Mouse (Mus musculus) macrophage (primary cell): ENCODE measurements around the gene Sema3f. TPM values are rescaled to one million over a fixed set of nuclear protein-coding genes. Genes with fewer than 3 reads are reported as not detected.

Source experiments
- H3K27ac ChIP-seq: fragments of 350-480 bp; formaldehyde crosslinking; 2 replicates; pipeline ENCODE4 v1.9.0; 2021
- H3K36me3 ChIP-seq: fragments of 350-480 bp; formaldehyde crosslinking; 2 replicates; pipeline ENCODE4 v1.9.0; 2021; ENCODE audit errors: inconsistent target
- H3K4me3 ChIP-seq: fragments of 350-480 bp; formaldehyde crosslinking; 2 replicates; pipeline ENCODE4 v1.9.0; 2021; ENCODE audit errors: inconsistent target
- H3K79me2 ChIP-seq: fragments of 350-480 bp; formaldehyde crosslinking; 2 replicates; pipeline ENCODE4 v1.9.0; 2021; ENCODE audit errors: inconsistent target
- WGBS: methylation state at CpG from one replicate; pipeline ENCODE4 v1.1.7; 2026; ENCODE audit warnings: inconsistent platforms; ENCODE audit not compliant: missing documents; 5-methylcytosine and 5-hydroxymethylcytosine counted together
- polyA plus RNA-seq: library from polyadenylated mRNA; stranded (reverse); fragments of 250-400 nt; gene quantifications from 3 replicates; pipeline ENCODE4 v1.2.4, GENCODE M21; 2018; ENCODE audit warnings: inconsistent platforms

The Sema3f gene
- polyA plus RNA-seq, 1 experiment from 2014 or later = not detected

DNA sequence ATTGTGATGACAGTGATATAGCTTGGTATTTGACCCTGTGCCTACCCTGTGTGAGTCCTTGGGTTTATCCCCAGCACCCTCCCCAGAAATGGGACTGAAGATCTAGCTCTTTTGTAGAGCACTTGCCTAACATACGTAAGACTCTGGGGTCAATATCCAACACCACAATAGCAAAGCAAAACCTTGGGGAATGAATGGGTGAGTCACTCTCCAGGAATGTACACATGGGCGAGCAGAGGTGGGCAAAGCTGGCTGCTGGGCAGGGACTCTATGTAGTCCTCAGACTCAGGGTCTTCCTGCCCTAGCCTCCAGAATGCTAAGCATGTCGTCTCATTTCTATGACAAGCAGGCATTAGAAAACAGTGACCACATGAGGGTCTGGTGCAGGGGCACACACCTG is 61.5 kb downstream of the Sema3f start:
- no peaks in the 10 kb centered on the region for H3K36me3 ChIP-seq
- H3K27ac ChIP-seq = no peak overlapping the region
- H3K4me3 ChIP-seq = no peak overlapping the region
- WGBS = 93% methylated on average over 3 of the region's 3 CpGs
- no peaks in the 10 kb centered on the region; the same call in 1 of the 2 replicates for H3K79me2 ChIP-seq

DNA sequence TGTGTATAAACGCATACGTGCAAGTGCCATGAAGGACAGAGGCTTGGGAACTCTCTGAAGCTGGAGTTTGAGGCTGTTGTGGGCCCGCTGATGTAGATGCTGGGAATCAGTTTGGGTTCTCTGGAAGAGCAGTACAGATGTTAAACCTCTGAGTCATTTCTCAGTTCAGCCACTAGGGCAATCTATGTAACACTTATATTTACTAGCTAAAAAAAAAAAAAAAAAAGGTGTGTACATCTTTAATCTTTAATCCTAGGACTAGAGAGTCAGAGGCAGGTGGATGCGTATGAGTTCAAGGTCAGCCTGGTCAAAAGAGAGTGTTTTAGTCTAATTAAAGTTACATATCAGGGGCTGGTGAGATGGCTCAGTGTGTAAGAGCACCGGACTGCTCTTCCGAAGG is 63.3 kb downstream of the Sema3f start:
- 87% methylated on average over 6 of the region's 6 CpGs for WGBS
- Histone ChIP-seq H3K4me3 (no peak overlapping the region), H3K79me2 (no peaks in the 10 kb centered on the region; the same call in 1 of the 2 replicates), H3K36me3 (no peaks in the 10 kb centered on the region), H3K27ac (no peak overlapping the region)

DNA sequence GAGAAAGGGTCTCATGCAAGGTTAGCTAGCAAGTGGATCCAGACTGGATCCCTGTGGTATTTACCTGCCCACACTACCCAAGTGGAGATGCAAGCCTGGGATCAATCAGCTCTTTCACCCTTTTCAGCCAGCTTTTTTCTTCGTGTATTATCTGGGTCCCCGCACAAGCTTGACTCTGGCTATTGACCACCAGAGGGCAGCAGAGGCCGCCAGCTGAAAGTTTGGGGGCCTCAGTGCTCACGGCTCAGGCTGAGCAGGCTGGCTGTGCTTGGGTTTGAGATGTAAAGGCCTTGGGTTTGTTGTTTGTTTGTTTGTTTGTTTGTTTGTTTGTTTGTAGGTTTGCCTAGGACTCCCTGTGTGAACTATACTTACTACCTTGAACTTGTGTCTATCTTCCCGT is 64.7 kb downstream of the Sema3f start:
- no peak overlapping the region for H3K4me3 ChIP-seq
- no peak overlapping the region for H3K27ac ChIP-seq
- 20% methylated on average over 5 of the region's 5 CpGs for WGBS
- H3K79me2 ChIP-seq = no peaks in the 10 kb centered on the region; the same call in 1 of the 2 replicates
- H3K36me3 ChIP-seq = no peaks in the 10 kb centered on the region

DNA sequence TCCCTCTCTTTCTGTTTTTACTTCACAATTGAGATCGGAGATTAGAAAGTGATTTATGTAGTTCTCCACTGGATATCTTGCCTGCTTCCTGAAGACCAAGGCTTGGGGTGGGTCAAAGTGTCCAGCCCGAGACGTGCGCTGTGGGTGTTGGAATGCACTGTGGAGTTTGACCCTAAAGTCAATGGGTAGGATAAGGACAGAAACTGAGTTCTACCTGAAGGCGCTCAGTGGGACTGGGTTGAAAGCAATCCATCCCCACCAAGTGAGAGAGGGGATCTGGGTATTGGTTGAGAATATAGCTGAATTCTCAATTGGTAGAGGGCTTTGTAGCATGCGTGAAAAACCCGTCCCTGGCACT is 65.1 kb downstream of the Sema3f start:
- 37% methylated on average over 7 of the region's 7 CpGs for WGBS
- no peak overlapping the region for H3K4me3 ChIP-seq
- H3K79me2 ChIP-seq = no peaks in the 10 kb centered on the region; the same call in 1 of the 2 replicates
- H3K27ac ChIP-seq = no peak overlapping the region
- H3K36me3 ChIP-seq = no peaks in the 10 kb centered on the region

DNA sequence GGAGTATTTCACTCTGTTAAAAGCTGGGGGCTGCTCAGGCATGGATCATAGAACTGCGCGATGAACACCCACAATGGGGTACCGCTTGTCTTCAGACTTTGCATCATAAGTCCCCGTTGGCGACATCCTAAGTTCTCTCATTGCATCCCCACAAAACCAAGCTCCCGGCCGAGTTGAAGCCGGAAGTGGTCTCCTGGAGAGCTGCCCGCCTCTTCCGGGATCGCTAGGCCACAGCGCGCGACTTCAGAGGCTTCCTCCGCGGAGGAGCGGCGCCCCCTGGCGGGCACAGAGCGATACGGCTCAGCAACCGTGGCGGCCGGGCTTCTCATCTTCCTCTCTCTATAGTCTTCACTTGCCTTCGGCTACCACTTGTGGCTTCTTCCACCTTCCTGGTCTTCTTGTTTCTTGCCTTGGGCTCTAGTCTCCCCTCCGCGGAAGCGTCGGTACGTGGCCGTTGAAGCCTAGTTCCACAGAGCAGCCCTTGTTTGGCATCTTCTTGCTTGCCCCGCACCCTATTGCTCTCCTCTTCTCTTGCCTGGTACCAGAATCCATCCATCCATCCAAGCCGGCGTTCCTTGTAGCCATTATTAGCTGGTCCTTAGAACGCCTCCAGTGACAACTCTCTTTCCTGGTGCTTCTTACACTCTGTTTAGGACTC is 65.7 kb downstream of the Sema3f start:
- H3K79me2 ChIP-seq = no peaks in the 10 kb centered on the region; the same call in 1 of the 2 replicates
- 2% methylated on average over 35 of the region's 35 CpGs for WGBS

DNA sequence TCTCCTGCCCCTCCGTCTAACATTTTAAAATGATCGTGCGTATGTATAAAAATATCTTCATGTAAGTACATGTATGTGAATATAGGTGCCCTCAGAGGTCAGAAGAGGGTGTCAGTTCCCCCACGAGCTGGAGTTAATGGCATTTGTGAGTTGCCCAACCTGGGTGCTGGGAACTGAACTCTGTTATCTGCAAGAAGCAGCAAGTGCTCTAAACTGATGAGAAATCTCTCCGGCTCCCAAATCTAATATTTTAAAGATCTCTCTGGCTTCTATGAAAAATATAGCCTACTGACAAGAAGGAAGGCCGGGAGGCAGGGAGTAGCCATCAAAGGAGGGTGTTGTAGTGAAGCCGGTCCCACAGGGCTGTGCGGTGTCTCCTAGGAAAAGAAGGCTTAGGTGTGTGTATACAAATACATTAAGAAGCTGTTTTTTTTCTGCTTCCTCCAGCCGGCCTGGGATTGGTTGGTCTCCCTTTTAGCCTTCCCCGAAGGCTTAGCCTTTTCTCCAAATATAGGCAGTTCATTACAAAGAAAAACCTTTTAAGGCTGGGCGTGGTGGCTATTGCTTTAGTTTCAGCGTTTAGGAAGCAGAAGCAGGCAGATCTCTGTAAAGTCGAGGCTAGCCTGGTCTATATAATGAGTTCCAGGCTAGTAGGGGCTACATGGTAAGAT is 66.6 kb downstream of the Sema3f start:
- Histone ChIP-seq H3K79me2 (no peaks in the 10 kb centered on the region; the same call in 1 of the 2 replicates), H3K4me3 (0 out of 2 replicates have a peak overlapping the region, but pooled peaks have one; percentile 46), H3K36me3 (no peaks in the 10 kb centered on the region), H3K27ac (no peak overlapping the region)
- WGBS = 93% methylated on average over 13 of the region's 13 CpGs

More for the DNA sequence above, 65.7 kb downstream of the Sema3f start:
- Histone ChIP-seq H3K27ac (peak overlapping the region; percentile 49), H3K4me3 (peak overlapping the region; percentile 46), H3K36me3 (no peaks in the 10 kb centered on the region)

DNA sequence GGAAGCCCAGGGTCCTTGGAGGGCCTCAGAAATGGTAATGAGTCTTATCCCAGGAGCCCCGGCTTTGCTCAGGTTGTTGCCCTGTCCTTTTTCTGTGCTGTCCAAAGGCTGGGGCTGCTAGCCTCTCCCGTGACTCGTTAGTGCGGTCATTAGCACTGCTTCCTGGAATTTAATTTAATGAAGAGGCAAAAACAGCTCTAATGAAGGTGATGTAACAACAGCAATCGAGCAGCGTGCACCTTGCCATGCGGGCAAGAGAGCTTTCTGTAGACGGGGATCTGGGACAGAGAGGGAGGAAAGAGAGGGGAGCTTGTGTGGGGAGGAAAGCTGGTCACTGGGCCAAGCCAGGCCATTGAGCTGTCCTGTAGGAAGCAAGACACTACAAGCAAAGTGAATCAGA is 68.6 kb downstream of the Sema3f start:
- 89% methylated on average over 8 of the region's 8 CpGs for WGBS
- Histone ChIP-seq H3K27ac (peak overlapping the region; percentile 89), H3K79me2 (no peaks in the 10 kb centered on the region; the same call in 1 of the 2 replicates), H3K36me3 (no peaks in the 10 kb centered on the region), H3K4me3 (no peak overlapping the region)

DNA sequence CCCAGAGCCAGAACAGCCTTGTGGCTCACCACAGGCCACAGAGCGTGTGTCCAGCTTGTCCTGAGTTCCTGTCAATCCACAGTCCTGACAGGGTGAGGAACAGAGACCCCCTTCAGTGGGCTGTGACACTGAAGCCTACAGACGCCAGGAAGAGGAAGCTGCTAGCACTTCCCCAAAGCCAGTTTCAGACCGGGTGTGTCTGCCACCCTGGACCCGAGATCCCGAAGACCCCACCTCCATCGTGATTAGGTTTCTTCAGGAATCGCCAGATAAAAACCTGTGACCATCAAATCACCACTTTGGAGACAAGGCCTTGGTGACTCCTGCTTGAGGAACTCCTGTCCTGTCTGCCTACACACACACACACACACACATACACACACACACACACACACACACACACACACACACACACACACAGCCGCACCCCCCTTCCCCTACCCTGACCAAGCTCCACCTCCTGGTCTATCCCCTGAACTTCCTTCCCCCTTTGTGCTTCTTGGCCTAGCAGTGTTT is 70.0 kb downstream of the Sema3f start:
- peak overlapping the region; percentile 89 for H3K27ac ChIP-seq
- H3K36me3 ChIP-seq = no peaks in the 10 kb centered on the region
- no peak overlapping the region for H3K4me3 ChIP-seq
- no peaks in the 10 kb centered on the region; the same call in 1 of the 2 replicates for H3K79me2 ChIP-seq
- 0% methylated on average over 7 of the region's 8 CpGs for WGBS

DNA sequence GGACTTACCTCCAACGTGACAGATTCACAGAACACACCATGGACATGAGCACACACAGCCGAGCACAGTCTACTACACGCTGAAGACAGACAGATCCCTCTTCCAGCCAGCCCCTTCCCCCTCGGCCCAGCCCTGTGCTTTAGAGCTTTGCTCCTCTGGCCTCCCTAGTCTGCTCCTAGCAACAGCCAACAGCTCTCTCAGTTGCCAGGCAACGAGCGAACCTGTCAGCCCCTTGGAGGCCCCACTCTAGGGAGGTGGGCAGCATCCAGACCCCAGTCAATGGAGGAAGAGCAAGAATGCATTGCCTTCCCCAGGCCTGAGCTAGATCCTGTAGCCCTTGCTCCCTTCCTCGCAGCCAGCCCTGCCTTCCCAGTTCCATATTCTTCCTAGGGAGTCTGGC is 73.2 kb downstream of the Sema3f start:
- Histone ChIP-seq H3K27ac (no peak overlapping the region), H3K79me2 (peaks cover 30% of the 10 kb centered on the region), H3K4me3 (no peak overlapping the region), H3K36me3 (no peaks in the 10 kb centered on the region)
- 94% methylated on average over 7 of the region's 7 CpGs for WGBS

DNA sequence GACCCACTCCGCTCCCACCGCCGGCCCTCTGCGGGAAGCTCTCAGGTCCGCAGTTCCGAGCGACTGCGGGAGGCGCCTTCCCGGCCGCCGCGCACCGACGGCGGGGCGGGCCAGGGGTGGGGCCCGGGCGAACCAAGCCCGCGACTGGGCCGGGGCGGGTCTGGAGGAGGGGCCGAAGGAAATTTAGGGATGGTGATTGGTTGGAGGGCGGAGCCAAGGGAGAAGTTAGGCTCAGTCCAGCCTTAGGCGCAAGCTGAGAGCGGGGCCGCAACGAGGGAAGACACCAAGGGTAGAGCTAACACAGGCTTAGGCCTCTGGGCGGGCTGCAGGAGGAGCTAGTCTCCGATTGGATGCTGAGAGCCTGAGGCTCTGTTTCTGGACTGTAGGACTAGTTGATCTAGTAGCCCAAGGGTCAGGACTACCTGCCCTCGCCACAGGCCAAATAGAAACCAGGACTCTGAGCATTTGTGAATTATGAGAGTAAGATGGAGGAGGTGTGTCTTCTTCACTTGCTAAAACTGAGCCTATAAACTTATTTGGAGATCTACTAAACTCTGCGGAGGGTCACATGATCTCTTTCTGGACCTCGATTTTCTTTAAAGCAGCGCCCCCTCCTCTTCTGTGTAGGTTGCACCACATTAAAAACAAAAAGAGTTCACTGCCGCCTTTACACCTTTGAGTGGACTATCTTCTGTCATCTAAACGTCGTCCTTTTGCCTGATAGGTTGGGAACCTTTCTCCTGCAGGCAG is 74.8 kb downstream of the Sema3f start, which contains the start of gene Gnai2:
TSS of gene Gnai2 (minus strand) at position 89 of the 750 bp plus-strand sequence.
- Histone ChIP-seq H3K79me2 (peaks cover 46% of the 10 kb centered on the region), H3K27ac (peak within 1 kb of the TSS; percentile 95), H3K36me3 (no peaks in the 10 kb centered on the region), H3K4me3 (peak within 1 kb of the TSS; percentile 99)
- 8% methylated on average over 14 of the region's 38 CpGs for WGBS

DNA sequence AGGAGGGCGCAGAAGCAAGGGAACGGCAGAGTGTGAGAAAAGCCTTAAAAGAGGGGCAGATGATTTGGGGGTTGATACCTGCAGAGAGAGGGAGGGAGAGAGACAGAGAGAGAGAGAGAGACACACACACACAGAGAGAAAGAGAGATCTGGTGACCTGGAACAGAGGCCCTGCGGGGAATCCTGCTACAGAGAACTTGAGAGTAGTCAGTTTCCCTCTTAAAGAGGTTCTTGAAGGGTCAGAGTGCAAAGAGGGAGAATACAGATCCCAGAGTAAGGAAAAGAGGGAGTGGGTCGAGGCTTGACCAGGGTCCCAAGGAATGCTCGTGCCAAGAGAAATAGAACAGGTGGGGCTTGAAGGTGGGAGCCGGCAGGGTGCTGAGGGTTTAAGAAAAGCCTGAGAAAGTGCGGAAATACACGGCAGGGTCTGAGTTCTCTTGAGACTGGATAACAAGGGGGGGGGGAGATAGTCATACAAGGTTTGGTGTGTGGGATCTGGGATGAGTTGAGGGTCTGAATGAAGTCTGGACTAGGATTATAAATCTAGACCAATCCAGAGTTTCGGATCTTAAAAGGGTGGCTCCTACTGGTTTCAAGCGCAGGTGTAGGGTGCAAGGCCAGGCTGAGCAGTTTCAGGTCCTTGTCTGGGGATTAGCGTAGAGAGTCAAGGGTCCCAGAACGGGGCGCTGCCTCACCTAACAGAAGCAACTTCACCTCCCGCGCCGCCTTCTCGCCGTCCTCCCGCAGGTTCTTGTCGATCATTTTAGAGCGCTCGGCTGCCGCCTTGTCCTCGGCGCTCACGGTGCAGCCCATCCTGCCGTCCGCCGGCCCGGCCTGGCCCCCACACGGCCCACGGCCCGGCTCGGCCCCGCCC is 75.6 kb downstream of the Sema3f start:
- WGBS = under 1% methylated on average over 34 of the region's 35 CpGs
- H3K27ac ChIP-seq = peak overlapping the region; percentile 95
- H3K79me2 ChIP-seq = peaks cover 54% of the 10 kb centered on the region
- peak overlapping the region; percentile 99 for H3K4me3 ChIP-seq
- no peaks in the 10 kb centered on the region for H3K36me3 ChIP-seq

DNA sequence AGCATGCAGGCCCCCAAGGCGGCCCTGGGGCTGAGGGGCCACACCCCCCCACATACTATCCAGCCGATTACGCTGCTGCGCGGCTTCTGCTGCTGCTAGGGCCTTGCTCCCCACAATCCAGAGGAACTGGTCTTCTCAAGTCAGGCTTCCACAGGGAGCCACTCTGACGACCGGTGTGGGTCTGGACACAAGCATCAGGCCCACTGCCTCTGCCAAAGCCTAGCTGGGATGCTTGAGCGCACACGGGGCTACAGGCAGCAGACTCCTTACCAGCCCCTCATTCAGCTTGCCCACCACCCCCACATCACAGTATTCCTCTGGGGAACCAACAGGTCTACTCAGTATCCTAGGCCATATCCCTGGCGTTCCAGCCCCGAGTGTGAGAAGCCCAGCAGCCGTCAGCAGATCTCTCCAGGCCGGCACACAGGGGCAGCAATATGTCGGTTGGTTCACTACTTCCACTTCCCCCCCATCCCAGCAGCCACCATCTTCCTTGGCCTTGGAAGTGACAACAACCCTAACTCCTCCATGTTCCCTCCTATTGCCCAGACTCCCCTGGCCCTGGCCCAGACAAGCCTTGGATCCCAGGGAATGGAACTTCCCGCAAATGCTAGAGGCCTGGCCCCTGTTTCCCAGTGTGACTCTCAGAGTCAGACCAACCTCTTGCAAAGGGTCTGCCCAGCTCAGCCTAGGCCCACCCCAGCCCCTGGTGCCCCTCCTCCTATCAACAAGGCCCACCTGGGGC is 76.4 kb downstream of the Sema3f start:
- H3K27ac ChIP-seq = peak overlapping the region; percentile 95
- H3K36me3 ChIP-seq = no peaks in the 10 kb centered on the region
- peaks cover 62% of the 10 kb centered on the region for H3K79me2 ChIP-seq
- H3K4me3 ChIP-seq = peak overlapping the region; percentile 99
- 2% methylated on average over 15 of the region's 15 CpGs for WGBS

DNA sequence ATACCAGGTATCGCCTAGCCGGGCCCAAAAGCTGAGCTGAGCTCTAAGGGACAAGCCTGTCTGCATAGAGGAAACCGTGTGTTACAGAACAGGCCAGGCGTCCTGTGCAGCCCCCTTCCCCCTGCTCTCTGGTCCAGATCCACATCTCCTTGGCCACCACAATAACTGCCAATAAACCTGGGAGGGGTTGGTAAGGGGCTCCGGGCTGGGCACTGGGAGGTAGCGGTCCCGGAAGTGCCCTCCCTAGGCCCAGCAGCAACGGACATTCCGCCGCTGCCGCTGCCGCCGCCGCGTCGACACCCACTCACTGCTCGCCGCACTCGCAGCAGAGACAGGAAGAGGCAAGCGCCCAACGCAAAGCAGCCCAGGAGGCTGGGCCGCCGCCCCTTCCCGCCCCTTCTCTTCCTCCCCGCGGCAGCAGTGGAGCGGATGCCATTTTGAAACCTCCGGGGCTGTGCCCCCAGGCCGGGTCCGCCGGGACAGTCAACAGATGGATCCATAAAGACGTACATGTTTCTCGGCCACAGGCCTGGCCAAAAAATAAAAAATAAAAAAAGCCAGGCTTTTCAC is 77.1 kb downstream of the Sema3f start:
- under 1% methylated on average over 33 of the region's 33 CpGs for WGBS
- peak overlapping the region; percentile 99 for H3K4me3 ChIP-seq
- H3K36me3 ChIP-seq = no peaks in the 10 kb centered on the region
- H3K27ac ChIP-seq = peak overlapping the region; percentile 95
- peaks cover 69% of the 10 kb centered on the region for H3K79me2 ChIP-seq
